Mouse (Mus musculus) left cerebral cortex, adult 8-10 months (tissue): ENCODE data around the gene Btbd3. TPM values are rescaled to one million over a fixed set of nuclear protein-coding genes. Genes with fewer than 3 reads are reported as not detected.
"Not testable (repeated sequence)": the region's sequence is repeated elsewhere in the genome, so short reads cannot be mapped to it uniquely, and the experiment has no call there.

Experiments used
- DNase-seq, 2 experiments: peaks; one replicate each; pipeline ENCODE4 v3.0.0; 2022; ENCODE audit warnings: low spot score in 2 of 2
- total RNA-seq, 4 experiments: library from RNA; stranded (reverse); gene quantifications; 2 replicates each; pipeline ENCODE4 v1.2.4; 2022

Gene Btbd3
- total RNA-seq, 4 experiments from 2014 or later: 114 to 138 (median 124) TPM

DNA sequence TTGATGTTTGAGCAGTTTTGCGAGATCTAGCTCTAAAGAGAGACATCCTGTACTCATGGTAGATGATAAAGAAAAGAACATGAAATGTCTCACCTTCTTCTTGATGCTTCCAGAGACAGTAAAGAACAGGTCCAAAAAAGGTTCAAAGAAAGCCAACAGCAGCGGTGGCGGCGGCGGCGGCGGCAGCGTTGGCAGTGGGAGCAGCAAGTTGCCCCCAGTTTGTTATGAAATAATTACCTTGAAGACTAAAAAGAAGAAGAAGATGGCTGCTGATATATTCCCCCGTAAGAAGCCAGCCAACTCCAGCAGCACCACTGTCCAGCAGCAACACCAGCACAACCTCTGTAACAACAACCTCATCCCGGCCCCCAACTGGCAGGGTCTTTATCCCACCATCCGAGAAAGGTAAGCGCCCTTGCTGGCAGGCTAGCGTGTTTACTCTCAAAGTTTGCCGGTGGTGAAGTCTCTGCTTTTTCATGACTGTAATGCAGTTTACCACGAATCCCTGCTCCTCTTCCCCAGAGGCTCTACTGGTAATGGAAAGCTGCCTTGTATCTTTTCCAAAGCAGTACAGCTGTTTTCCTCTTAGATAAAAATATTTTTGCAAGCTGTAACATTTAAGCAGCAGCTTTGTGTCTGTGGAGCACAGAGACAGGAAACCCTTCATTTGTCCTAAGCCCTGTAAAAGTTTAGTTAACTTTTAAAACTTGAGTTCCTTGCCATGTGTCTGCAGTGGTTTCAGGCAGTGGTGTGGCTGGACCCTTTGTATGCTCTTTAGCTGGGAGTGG, 22.7 kb downstream of the Btbd3 start:
- no peak for DNase-seq

DNA sequence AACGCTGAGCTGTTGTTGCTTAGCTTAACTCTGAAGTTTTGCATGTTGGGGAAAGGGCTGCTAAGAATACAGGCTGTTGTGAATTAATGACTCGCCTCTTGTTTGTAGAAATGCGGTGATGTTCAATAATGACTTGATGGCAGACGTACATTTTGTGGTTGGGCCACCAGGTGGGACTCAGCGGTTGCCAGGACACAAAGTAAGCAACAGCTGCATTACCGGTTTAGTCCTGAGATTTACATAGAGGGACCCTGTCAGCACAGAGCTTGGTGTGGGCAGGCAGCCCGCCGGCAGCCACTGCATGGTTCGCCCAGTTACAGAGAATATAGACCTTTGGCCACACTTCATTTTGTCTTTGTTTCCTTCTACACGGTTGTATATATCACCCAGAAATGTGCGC, 23.3 kb downstream of the Btbd3 start:
- DNase-seq: no peak

DNA sequence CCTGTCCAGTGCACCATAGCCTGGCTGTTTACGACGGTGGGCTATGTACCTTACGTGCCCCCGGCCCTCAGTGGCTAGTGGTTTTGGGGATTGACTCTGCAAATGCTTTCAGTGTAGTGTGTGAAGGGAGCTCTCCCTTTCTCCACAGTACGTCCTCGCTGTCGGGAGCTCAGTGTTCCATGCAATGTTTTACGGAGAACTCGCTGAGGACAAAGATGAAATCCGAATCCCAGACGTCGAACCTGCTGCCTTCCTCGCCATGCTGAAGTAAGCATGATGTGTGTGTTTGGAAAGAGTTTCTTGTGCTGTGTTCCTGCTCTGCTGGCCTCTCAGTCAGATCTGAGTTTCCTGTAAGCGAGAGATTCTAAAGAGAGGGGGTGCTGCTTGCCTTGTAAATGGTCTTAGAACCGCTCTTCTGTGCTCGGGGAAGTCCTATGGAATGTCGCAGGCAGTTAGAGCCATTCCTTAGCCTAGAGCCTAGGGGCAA, 23.9 kb downstream of the Btbd3 start:
- no peak for DNase-seq

DNA sequence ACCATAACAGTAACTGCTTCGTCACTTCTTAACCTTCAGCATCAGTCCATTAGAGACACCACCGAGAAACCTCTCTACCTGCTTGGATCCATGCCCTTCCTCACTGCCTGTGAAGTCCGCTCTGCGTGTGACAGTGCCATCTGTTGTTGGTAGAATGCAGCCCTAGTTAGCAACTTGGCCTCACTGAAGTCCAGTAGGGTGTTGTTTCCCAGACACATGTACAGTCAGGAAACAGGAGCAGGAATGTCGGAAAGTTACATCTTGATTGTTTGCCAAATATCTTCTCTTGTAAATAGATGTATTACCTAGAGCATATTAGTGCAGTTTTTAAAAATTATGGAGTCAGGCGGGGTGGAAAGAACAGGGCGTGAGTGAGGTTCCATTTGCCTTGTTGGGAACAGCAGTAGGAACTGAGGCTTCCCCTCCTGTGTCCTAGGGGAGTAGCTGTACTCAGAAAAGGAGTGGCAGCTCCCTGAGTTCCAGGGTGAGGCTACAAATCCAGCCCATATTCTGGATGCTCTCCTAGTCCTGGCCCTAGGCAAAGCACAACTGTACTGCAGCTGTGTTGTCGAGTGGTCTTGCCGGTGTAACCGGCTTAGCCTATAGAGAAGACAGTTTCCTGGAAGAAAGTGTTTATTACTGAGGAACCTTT, 25.3 kb downstream of the Btbd3 start:
- DNase-seq: peak in 1 of 2 experiments; percentile 31

DNA sequence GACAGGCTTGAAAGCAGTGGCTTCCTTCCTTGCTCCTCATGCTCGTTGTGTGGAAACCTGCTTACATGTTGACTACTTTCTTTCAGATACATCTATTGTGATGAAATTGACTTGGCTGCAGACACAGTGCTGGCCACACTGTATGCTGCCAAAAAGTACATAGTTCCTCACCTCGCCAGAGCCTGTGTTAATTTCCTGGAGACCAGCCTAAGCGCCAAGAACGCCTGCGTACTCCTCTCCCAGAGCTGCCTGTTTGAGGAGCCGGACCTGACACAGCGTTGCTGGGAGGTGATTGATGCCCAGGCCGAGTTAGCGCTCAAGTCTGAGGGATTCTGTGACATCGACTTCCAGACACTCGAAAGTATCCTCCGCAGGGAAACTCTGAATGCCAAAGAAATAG, 27.0 kb downstream of the Btbd3 start:
- DNase-seq: no peak

DNA sequence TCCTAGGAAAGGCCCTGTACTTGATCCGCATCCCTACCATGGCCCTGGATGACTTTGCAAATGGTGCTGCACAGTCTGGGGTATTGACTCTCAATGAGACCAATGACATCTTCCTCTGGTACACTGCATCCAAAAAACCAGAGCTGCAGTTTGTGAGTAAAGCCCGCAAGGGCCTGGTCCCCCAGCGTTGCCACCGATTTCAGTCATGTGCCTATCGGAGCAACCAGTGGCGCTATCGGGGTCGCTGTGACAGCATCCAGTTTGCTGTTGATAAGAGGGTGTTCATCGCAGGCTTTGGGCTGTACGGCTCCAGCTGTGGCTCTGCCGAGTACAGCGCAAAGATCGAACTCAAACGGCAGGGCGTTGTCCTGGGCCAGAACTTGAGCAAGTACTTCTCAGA, 27.5 kb downstream of the Btbd3 start:
- no peak for DNase-seq

DNA sequence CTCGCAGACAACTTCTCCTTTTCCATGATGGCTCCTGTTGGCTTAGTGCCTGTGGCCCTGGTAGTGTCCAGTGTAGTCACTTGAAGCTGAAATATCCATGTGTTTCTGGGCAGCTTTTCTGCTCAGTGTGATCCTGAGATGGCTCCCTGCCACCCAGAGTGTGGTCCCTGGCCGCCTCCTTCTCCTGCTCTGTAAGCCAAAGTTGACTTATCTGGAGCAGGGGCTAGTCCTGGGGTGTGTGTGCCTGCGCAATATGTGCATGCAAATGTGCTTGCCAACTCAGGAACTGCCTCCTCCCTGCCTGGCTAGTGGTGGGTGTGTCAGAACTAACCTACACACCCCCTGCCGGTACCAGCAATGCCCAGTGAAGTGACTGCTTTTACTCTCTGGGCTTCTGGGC, 29.4 kb downstream of the Btbd3 start:
- no peak for DNase-seq

DNA sequence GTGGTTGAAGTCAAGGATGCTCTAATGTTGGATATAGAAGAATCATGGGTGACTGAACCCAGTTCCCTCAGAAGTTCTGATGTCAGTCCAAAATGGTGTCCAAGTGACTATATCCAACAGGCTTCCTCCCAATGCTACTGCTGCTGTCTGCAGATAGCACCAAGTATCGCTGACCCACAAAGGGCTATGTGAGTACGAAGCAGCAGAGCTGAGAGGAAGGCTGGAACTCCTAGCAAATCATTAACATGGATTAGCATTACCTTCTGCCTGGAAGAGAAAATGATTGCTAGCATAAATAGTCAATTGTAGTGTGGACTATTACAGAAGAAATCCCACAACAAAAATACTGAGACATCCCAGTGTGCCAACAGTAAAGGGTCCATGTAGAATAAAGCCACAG, 33.8 kb downstream of the Btbd3 start:
- no peak for DNase-seq

DNA sequence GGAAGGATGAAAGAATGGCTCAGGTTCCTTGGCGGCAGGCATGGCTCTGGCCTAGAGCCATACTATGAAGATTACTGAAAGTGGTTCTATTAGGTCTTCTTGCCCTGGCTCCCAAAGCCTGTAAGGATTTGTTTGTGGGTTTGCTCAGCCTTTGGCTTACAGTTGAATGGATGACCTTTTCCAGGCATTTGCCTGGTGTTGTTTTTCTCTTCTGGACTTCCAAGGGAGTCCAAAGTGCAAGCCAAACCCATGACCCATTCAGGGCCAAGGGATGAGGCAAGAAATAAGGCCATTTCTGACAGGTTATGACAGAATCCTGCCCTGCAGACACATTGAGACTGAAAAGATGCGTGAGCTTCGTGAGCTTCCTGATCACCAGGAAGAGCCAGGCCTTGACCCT, 37.9 kb downstream of the Btbd3 start:
- no peak for DNase-seq

DNA sequence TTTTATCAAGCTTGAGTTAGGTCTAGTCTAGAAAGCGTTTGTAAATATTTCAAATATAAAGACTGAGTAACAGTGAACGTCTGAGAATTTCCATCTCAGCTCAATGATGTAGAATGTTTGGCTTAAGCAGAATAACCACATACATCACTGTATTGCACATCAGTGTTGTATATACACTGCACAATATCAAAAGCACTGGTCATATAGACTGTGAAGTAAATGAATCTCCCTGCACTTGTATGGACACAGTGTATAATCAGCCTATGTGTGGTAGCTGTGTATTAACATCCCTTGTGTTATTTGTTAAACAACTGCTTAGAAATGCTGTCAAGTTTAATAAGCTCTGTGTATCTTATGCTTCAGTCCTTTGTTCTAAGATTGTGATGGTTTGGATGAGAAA, 49.9 kb downstream of the Btbd3 start:
- DNase-seq: no peak

DNA sequence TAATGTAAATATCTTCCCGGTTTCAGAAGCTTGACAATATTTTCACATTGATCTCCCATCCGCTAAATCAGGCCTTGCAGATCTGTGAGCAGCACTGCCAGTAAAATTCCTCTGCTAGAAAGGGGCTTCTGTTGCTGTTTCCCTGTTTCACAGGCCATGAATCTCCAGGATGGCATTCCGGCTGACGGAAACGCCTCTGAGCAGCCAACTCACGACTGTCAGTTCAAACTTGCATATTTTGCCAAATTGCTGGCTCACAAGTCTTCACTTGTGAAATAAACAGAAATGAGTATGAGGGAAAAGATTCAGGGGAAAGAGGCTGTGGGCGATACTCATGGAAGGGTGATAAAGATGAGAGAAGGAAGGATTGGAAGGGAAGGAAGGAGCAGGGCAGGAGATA, 59.3 kb downstream of the Btbd3 start:
- no peak for DNase-seq

DNA sequence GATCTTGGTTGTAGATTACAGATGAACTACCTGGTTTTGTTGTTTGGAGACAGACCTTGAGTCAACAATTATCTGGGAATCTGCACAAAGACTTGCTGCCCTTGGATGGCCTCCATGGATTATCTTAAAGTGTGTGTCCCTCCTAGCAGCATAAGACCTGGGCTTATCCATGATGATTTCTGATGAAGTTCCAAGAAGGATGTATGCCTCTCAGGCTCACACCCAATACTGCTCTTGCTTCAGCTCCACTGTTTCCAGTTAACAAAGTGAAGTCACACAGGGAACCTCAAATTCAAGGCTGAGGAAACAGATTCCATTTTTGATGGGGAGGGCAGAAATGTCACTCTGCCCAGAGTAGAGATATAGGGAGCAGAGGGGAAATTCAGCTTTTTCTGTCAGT, 64.0 kb downstream of the Btbd3 start:
- no peak for DNase-seq

DNA sequence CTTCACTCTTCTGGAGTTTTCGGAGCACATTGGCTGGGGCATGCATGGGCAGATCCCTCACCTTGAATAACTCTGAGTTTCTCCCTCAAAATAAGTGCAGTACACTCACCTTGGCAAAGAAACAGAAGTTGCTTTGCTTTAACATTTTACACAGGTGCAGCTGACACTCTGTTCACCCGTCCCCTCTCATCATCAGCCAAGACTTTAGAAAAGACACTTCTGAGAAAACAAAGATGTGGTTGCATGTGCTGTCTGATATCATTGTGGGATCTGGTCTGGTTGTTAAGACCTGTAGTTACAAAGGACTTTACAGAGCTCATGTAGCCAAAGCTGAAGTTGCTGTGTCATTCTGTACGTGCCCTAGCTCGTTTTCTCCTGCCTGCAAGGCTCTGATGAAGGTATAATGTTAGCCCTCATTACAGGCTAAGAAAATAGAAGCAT, 64.7 kb downstream of the Btbd3 start:
- DNase-seq: no peak

DNA sequence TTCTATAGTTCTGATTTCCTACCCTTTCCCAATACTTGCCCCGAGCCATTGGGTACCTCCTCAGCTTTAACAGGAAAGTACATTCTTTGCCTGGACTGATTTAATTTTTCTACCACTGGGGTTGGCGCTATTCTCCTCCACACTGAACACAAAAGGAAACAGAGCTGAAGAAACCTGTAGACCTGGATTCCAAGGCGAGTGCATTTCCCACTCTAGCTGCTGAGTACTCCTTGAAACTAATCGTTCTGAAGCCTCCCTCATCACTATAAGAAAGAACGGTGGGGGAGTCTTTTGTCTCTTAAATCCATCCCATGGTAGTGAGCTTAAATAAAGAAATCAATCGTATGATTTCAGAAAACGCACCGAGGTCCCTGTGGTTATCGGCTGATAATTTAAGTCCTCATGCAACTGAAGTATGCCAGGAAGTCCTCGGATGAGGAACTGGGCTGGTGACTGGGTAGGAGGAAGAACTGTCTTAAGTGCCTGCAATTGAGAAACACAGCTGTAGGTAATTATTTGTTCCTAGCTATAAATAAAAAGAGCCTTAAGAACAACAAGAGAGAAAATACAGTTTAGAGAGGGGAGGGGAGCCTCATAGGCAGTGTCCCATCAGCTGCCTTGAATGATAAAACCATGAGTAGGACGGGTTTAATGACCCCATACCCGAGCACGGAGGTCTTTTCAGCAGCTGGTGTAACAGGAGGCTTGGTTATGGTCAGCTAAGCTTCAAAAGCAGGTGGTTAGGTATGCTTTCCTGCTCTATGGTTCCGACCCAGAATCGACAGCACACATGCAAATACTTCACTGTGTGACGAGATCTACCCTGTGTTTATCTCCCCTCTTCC, 66.1 kb downstream of the Btbd3 start:
- DNase-seq: no peak

DNA sequence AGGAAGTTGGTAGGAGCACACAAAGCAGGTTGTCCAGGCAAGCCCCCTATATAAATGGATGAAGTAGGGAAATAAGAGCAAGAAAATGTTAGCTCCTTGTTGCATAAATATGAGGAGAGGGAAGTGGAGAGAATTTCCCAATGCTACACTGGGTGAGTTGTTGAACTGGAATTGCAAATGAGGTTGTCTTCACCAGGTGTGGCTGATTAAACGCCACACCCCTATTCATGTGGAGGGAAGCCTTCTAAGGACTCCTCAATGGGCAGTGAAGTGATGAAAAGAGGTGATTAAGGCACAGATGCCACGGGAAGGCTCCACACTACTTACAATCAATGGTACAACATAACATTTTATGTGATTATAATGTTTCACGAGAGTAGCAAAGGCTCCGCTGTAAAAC, 70.0 kb downstream of the Btbd3 start:
- DNase-seq: no peak

DNA sequence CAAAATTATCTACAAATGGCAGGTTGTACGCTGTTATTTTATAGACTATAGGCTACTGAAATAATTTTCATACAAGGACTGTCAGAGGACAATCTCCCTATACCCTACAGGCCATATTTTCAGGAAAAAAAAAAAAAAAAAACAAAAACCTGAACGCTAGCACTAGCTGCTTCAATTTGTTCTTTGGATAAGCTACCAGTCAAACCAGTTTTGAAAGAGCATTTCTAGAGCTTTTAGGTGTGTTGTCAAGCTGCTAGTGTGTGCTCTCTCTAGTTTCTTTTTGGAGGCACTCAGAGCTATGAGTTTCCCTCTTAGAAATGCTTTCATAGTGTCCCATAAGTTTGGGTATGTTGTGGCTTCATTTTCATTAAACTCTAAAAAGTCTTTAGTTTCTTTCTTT, 77.8 kb downstream of the Btbd3 start:
- DNase-seq: not testable (repeated sequence)

DNA sequence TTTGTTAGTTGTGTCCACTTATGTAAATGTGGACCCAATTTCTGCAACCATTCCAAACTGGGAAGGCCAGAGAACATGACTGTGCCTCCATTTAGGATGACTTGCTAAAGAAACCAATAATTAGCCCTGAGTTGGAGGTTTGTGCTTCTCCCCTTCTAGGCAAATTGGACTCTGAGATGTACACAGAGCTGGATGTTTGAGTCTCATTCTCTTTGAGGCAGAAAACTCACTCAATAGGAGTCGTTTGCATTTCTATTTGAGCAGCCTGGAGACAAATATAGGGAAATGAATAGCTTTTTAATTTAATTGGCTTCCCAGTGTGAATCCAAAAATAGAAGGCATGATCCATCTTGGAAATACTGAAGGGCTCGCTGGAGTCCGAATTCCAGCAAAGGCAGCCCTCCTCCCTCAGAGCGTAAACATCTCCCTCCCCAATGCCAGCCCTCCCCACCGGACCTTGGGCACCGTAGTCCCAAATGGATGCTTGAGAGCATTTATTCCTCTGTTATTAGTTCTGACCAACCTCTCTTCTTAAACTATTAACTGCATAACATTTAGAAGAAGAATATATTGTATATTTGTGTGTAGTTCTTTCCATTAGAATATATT, 81.6 kb downstream of the Btbd3 start:
- DNase-seq: no peak

DNA sequence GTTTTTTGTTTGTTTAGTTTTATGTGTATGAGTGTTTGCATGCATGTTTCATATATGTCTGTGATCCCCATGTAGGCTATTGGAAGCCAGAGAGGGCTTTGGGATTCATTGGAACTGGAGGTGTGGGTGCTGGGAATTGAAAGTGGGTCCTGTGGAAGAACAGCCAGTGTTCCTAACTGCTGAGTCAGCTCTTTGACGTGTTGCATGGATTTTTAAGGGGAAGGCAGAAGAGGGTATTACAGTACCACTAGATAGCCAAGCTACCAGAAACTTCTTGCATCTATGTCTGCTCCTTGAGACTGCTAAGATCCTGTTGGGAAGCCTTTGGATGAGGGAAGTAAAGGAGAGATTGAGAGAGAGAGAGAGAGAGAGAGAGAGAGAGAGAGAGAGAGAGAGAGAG, 82.2 kb downstream of the Btbd3 start:
- no peak for DNase-seq

DNA sequence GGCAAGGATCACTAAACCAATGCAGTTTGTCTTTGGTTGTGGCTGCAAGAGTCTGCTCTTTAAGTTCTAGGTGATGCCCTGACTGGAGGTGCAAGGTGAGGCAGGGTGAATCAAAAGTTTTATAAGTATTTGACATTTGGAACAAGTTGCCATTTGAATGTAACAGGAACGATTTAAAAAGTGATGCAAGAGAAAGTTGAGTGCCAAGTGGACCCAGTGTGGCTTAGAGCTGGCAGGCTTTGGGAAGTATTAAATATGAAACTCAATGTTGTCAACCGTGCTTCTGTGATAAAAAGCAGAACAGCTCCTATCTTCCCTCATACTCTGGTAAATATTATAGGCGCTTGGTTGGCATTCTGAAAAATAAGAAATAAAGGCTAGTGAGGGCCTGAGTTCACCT, 99.0 kb downstream of the Btbd3 start:
- DNase-seq: no peak

DNA sequence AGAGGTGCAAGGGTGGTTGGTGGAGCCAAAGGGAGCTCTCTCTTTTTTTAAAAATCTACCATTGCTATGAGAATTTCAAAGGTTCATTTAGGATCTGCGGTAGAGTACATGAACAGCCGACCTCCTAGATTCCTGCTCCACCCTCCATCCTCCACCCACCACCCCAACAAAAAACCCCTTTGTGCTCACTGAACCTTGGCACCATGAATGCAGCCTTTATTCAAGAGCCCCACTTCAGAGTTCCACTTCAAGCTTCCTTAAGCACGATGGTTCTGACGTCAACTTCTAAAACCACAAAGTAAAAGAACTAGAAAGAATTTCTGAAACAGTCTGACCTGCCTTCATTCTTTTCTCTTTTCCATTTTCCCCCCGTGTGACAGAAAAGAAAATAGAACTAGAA, 106.1 kb downstream of the Btbd3 start:
- DNase-seq: no peak

DNA sequence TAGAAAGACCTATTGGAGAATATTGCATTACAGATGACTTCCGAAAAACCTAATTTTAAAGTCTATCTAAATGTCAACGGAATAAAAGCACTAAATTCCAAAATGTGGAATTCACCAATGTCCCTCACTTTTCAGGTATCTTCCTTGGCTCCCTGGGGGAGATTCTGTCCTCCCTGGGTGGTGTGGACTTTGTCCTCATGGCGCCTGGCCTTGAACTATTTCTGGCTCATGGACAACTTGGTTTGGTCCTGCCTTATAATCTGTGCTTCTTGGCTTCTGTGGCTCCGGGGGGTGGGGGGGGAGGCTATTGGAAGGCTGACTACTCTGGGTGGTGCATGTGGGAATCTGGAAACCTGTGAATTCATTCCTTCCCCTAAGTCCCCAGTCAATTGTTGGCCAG, 109.0 kb downstream of the Btbd3 start:
- no peak for DNase-seq

DNA sequence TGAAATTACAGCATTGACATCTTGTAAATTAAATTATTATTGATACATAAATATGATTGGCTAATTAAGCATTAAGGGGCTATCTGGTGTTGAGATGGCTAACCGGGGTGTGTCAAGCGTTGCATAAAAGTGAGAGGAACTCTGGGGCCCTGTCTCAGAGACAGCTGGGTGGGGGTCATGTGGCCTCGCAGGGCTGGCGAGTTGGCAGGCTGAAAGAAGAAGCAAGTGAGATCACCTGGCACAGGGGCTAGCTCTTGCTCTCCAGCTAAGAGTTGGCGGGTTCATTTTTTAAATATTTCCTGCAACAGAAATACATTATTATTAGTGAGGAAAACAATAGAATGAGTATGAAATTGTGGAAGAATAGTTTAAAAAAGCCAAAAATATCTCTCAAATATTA, 118.2 kb downstream of the Btbd3 start:
- no peak for DNase-seq
